Mouse (Mus musculus): ENCODE data around the gene Ppp1ca. TPM values are rescaled to one million over a fixed set of nuclear protein-coding genes. Genes with fewer than 3 reads are reported as not detected.

The Ppp1ca gene
- total and polyA plus RNA-seq, 3 experiments = 389 to 635 (median 502) TPM

DNA sequence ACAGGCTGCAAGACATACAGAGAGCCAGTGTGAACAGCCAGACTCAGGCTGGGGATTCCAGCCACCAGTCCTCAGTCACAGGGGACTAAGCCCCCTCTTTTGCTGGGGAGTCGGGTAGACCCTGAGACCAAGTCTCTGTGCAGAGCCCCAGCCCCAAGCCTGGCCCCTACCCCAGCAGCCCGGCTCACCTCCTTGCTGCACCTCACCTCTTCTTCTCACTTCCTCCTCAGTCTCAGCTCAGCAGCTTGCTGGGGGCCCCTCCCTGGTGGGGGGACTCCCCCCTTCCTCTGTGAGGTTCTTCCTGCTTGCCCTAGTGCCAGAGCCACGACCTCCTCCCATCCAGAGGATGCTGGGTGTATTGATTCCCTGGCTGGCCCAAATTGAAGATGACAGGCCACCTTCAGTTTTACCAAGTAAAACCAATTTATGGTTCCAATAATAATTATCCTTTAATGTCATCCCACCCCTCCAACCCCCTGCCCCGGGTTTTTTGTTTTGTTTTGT is 982 bp upstream of the Ppp1ca start, which contains the start of gene Tbc1d10c (continued):
- TF ChIP-seq MYC (IDR thresholded peaks at IDR 0.05; ENCODE audit: low read depth, low read length) = no peak
- peak; percentile 81 for TF ChIP-seq ELF1 (IDR thresholded peaks at IDR 0.05; ENCODE audit: low read depth, low read length)
- TF ChIP-seq EP300 (IDR thresholded peaks at IDR 0.05; ENCODE audit: low read length) = peak; percentile 80
- peak; percentile 80; the same call in 1 of the 2 replicates for TF ChIP-seq SIN3A (IDR thresholded peaks at IDR 0.05; ENCODE audit: low read length)
- no peak for TF ChIP-seq POLR2AphosphoS2 (IDR thresholded peaks at IDR 0.05; ENCODE audit: low read depth, low read length)
- no peak; the same call in 1 of the 2 replicates for TF ChIP-seq ZNF384 (IDR thresholded peaks at IDR 0.05; ENCODE audit: low read depth, low read length)
- peak; percentile 93 for TF ChIP-seq IRF4 (IDR thresholded peaks at IDR 0.05; ENCODE audit: low read depth, low read length)
- peak; percentile 99 for TF ChIP-seq MXI1 (IDR thresholded peaks at IDR 0.05; ENCODE audit: low read depth, low read length)
- no peak for TF ChIP-seq USF1 (IDR thresholded peaks at IDR 0.05; ENCODE audit: low read depth, low read length)
- TF ChIP-seq POLR2A (IDR thresholded peaks at IDR 0.05; ENCODE audit: low read depth, low read length) = peak; percentile 63
- no peak for TF ChIP-seq ZC3H11A (IDR thresholded peaks at IDR 0.05; ENCODE audit: low read depth, low read length)
- TF ChIP-seq MAX (IDR thresholded peaks at IDR 0.05; ENCODE audit: low read length) = 0 out of 2 replicates have a peak, but pooled peaks have one; percentile 3
- TF ChIP-seq CHD2 (IDR thresholded peaks at IDR 0.05; ENCODE audit: low read length) = peak; percentile 64; the same call in 1 of the 2 replicates
- TF ChIP-seq SMC3 (IDR thresholded peaks at IDR 0.05; ENCODE audit: low read depth, low read length) = no peak
- no peak for TF ChIP-seq RCOR1 (conservative IDR thresholded peaks at IDR 0.05; ENCODE audit: low read depth, low read length)
- no peak; the same call in 1 of the 2 replicates for TF ChIP-seq TBP (conservative IDR thresholded peaks at IDR 0.05; ENCODE audit: low read depth, low read length)
- TF ChIP-seq ETS1 (conservative IDR thresholded peaks at IDR 0.05; ENCODE audit: low read depth, low read length) = peak; percentile 47; the same call in 1 of the 2 replicates
- peak; percentile 30; the same call in 1 of the 2 replicates for TF ChIP-seq HCFC1 (IDR thresholded peaks at IDR 0.05; ENCODE audit: low read depth, low read length)
- TF ChIP-seq NRF1 (IDR thresholded peaks at IDR 0.05; ENCODE audit: low read depth, low read length) = no peak; the same call in 1 of the 2 replicates
- TF ChIP-seq JUND (conservative IDR thresholded peaks at IDR 0.05; ENCODE audit: low read depth, low read length) = no peak
- TF ChIP-seq BHLHE40 (IDR thresholded peaks at IDR 0.05; ENCODE audit: low read depth, low read length) = peak; percentile 24; the same call in 1 of the 2 replicates

GRCm38 (mm10) chr19:4192251-4192985 is 553 bp downstream of the Ppp1ca start:
- no peak for DNase-seq (ENCODE audit: extremely low read depth)
- Histone ChIP-seq H3K79me2 (replicated peaks; ENCODE audit: control insufficient read depth, extremely low read depth, insufficient read depth, poor library complexity, severe bottlenecking) (peaks cover 46% of the 10 kb centered on the region), H3K9me3 (replicated peaks; ENCODE audit: low read length) (no peaks in the 10 kb centered on the region), H3K4me2 (ENCODE audit: insufficient read depth, low read depth, poor library complexity, severe bottlenecking) (peak overlapping the region; percentile 52), H3K4me1 (ENCODE audit: control insufficient read depth in 1 of 2, insufficient read depth in 2 of 2) (peaks cover 23 to 65% of the 10 kb centered on the region in 2 experiments), H3K4me3 (replicated peaks in 1 of 3; ENCODE audit: low read depth in 2 of 3, low read length in 2 of 3, poor library complexity in 1 of 3) (peak overlapping the region; percentile 84 to 89 (median 85)), H3K27ac (ENCODE audit: insufficient read depth, low read depth) (peak overlapping the region; percentile 24; the same call in 1 of the 2 replicates), H3K9ac (ENCODE audit: insufficient read depth, low read depth) (peak overlapping the region; percentile 74), H3K27me3 (replicated peaks) (no peaks in the 10 kb centered on the region), H3K36me3 (replicated peaks in 1 of 2; ENCODE audit: control insufficient read depth in 1 of 2, insufficient read depth in 1 of 2, low read length in 1 of 2) (peaks cover 50 to 63% of the 10 kb centered on the region in 2 experiments)
- in situ Hi-C loops (cut with MboI; ENCODE audit: low pct_ligation_motif_present, low pct_unique_long_range_greater_than_20kb, low sequenced_read_pairs) = no loop called here
- TF ChIP-seq UBTF (IDR thresholded peaks at IDR 0.05; ENCODE audit: low read depth, low read length) (no peak), POLR2A (IDR thresholded peaks at IDR 0.05; ENCODE audit: low read depth, low read length) (no peak; the same call in 1 of the 2 replicates), JUN (IDR thresholded peaks at IDR 0.05; ENCODE audit: insufficient read depth, low read depth, low read length) (no peak), KAT2A (IDR thresholded peaks at IDR 0.05; ENCODE audit: insufficient replicate concordance, low read length) (no peak), BHLHE40 (IDR thresholded peaks at IDR 0.05; ENCODE audit: low read depth, low read length) (no peak), TBP (conservative IDR thresholded peaks at IDR 0.05; ENCODE audit: low read depth, low read length) (no peak), ZNF384 (IDR thresholded peaks at IDR 0.05; ENCODE audit: low read depth, low read length) (no peak)
- dilution Hi-C loops (cut with MboI; ENCODE audit: extremely low pct_ligation_motif_present, extremely low pct_unique_long_range_greater_than_20kb, low sequenced_read_pairs) = no loop called here

Measured in CH12.LX (cell line).